Mouse (Mus musculus) liver, embryonic 14.5 days (tissue): ENCODE measurements at regions not wholly inside any gene's neighbourhood (a gene's known extent, or its start where the extent isn't known, plus 50 kb on each side); places are given as distances from the start of the nearest gene placed in this dataset.

ENCODE experiments used
- CTCF ChIP-seq: IDR thresholded peaks from 2 replicates; pipeline ENCODE4 v1.5.1; 2016; ENCODE audit warnings: antibody characterized with exemption, low read depth, control low read depth
- EP300 ChIP-seq: IDR thresholded peaks from 2 replicates; pipeline ENCODE4 v1.6.1; 2016; ENCODE audit warnings: antibody characterized with exemption, low read depth

GRCm38 (mm10) chr12:99116491-99116890, 196.1 kb downstream of the Ttc8 start:
- no peak for TF ChIP-seq CTCF
- no peak for TF ChIP-seq EP300
